ENCODE assay signal across 27 mouse cellular contexts in genomic region chr6:54944551-54944950, GRCm38 (mm10). TPM values are rescaled to one million over a fixed set of nuclear protein-coding genes. Genes with fewer than 3 reads are reported as not detected.
A peak's percentile ranks its signal among the peaks of the same experiment; 100 is the strongest.
DNase-seq lines count a peak whose midpoint lies in the region; ATAC-seq and TF ChIP-seq lines count a peak whose summit lies in the region.
"Had no signal": no experiment of that assay in that cellular context is flagged by ENCODE, and none has a peak within 500 bp of the region (broad histone marks: within the 10 kb centered on the region; RNA-seq: fewer than 3 reads in every experiment).

No protein-coding gene starts in this region.

- WGBS in heart, embryonic 14.5 days: 79% methylated on average over 16 of the region's 16 CpGs
- 77% methylated on average over 16 of the region's 16 CpGs for WGBS in limb, embryonic 12.5 days

- peaks cover 5 to 6% of the 10 kb centered on the region in 2 experiments; a peak in 2 of 4 replicates for H3K4me1 ChIP-seq in heart, embryonic 14.5 days (ENCODE audit: control insufficient read depth in 2 of 2, insufficient read depth in 2 of 2, low read length in 2 of 2)
- H3K4me1 ChIP-seq in E14TG2a.4 (replicated peaks; ENCODE audit: low read depth, low read length) (peaks cover 37% of the 10 kb centered on the region), ES-E14 (ENCODE audit: control insufficient read depth in 2 of 2, insufficient read depth in 2 of 2, low read length in 2 of 2, poor library complexity in 1 of 2) (peaks cover 0 to 6% of the 10 kb centered on the region in 2 experiments; a peak in 1 of 4 replicates)
- peaks cover 14% of the 10 kb centered on the region; the same call in 1 of the 2 replicates for H3K4me1 ChIP-seq in limb, embryonic 12.5 days (replicated peaks)
- H3K4me1 ChIP-seq: stomach, embryonic 15.5 days had no signal

- no peak overlapping the region for H3K9ac ChIP-seq in heart, embryonic 14.5 days (ENCODE audit: low read length)
- H3K9ac ChIP-seq in ES-E14 (ENCODE audit: insufficient read depth, low read depth, low read length, poor library complexity, severe bottlenecking): no peak overlapping the region
- no peak overlapping the region for H3K9ac ChIP-seq in limb, embryonic 12.5 days (replicated peaks)
- H3K9ac ChIP-seq: embryonic facial prominence, embryonic 15.5 days; forebrain, embryonic 13.5 days; hindbrain, embryonic 15.5 days; liver, embryonic 12.5 days; liver, postnatal 0 days; midbrain, embryonic 13.5 days; stomach, embryonic 15.5 days had no signal

- no peak for DNase-seq in heart, adult 9 months (ENCODE audit: low spot score in 2 of 2)
- no peak for DNase-seq in ES-E14 (ENCODE audit: low read depth, low spot score)
- DNase-seq in c-Kit-positive CD71-positive TER-119-positive erythroid progenitor cells, embryonic 14.5 days (ENCODE audit: low spot score): no peak
- DNase-seq in thymus, postnatal 36 days: no peak
- DNase-seq: adrenal gland, postnatal 14 days; cerebellum, adult 18-20 months; cerebellum, postnatal 14 days; gastrocnemius, postnatal 14 days; heart, postnatal 4 days; kidney, adult 2 months; kidney, postnatal 36 days; liver, postnatal 0 days; lung, postnatal 10 days; right cerebral cortex, postnatal 25 days had no signal

- no peak overlapping the region for H3K27ac ChIP-seq in heart, embryonic 14.5 days (replicated peaks in 1 of 2; ENCODE audit: control insufficient read depth in 1 of 2, insufficient read depth in 1 of 2, low read depth in 2 of 2, low read length in 2 of 2)
- H3K27ac ChIP-seq in ES-E14 (ENCODE audit: insufficient read depth, low read depth, low read length, poor library complexity, severe bottlenecking): no peak overlapping the region
- H3K27ac ChIP-seq in limb, embryonic 12.5 days: peak overlapping the region; percentile 23
- H3K27ac ChIP-seq: embryonic facial prominence, embryonic 15.5 days; forebrain, embryonic 13.5 days; hindbrain, embryonic 15.5 days; liver, embryonic 12.5 days; macrophage; midbrain, embryonic 13.5 days; stomach, embryonic 15.5 days had no signal

- ATAC-seq in heart, embryonic 14.5 days (ENCODE audit: insufficient number of reproducible peaks, insufficient read depth, low FRiP score, low read depth): no peak
- 0 out of 2 replicates have a peak, but pooled peaks have one; percentile 10 for ATAC-seq in limb, embryonic 12.5 days (ENCODE audit: insufficient number of reproducible peaks, insufficient read depth, low FRiP score, low TSS enrichment, low read depth)
- ATAC-seq: CD4-positive, CD25-positive, alpha-beta regulatory T cell, adult 4 months; inflammation-experienced regulatory T-cells, adult 6 months; liver, embryonic 12.5 days; liver, postnatal 0 days had no signal

- H3K4me2 ChIP-seq in heart, embryonic 14.5 days (ENCODE audit: low read length): 0 out of 2 replicates have a peak overlapping the region, but pooled peaks have one; percentile 30
- H3K4me2 ChIP-seq in limb, embryonic 12.5 days: no peak overlapping the region; the same call in 1 of the 2 replicates
- H3K4me2 ChIP-seq: embryonic facial prominence, embryonic 15.5 days; liver, embryonic 12.5 days; stomach, embryonic 15.5 days had no signal

- no peaks in the 10 kb centered on the region for H3K9me3 ChIP-seq in heart, embryonic 14.5 days (ENCODE audit: control insufficient read depth, low read length)
- peaks cover 10% of the 10 kb centered on the region for H3K9me3 ChIP-seq in E14TG2a.4 (ENCODE audit: low read length)
- no peaks in the 10 kb centered on the region for H3K9me3 ChIP-seq in ES-E14 (ENCODE audit: control insufficient read depth, insufficient read depth, low read depth, low read length)
- H3K9me3 ChIP-seq in limb, embryonic 12.5 days: no peaks in the 10 kb centered on the region
- H3K9me3 ChIP-seq: embryonic facial prominence, embryonic 15.5 days; forebrain, embryonic 13.5 days; G1E; hindbrain, embryonic 15.5 days; liver, embryonic 12.5 days; midbrain, embryonic 13.5 days; stomach, embryonic 15.5 days had no signal

- peaks cover 23% of the 10 kb centered on the region for H3K27me3 ChIP-seq in heart, embryonic 14.5 days (ENCODE audit: control insufficient read depth, insufficient read depth, low read length)
- peaks cover 65% of the 10 kb centered on the region for H3K27me3 ChIP-seq in E14TG2a.4 (ENCODE audit: insufficient read depth, low read length)
- peaks cover 35% of the 10 kb centered on the region for H3K27me3 ChIP-seq in limb, embryonic 12.5 days

- H3K4me3 ChIP-seq in heart, embryonic 14.5 days (ENCODE audit: control insufficient read depth in 1 of 2, insufficient read depth in 1 of 2, low read depth in 1 of 2, low read length in 2 of 2): no peak overlapping the region
- peak overlapping the region; percentile 70 for H3K4me3 ChIP-seq in E14TG2a.4 (replicated peaks; ENCODE audit: low read length)
- H3K4me3 ChIP-seq in ES-E14 (ENCODE audit: insufficient read depth in 1 of 2, low read depth in 1 of 2, low read length in 2 of 2, poor library complexity in 1 of 2, severe bottlenecking in 1 of 2): peak overlapping the region in 1 of 2 experiments; percentile 44; a peak in 1 of 4 replicates
- no peak overlapping the region for H3K4me3 ChIP-seq in limb, embryonic 12.5 days (replicated peaks)
- H3K4me3 ChIP-seq: embryonic facial prominence, embryonic 15.5 days; forebrain, embryonic 13.5 days; hindbrain, embryonic 15.5 days; liver, embryonic 12.5 days; midbrain, embryonic 13.5 days; stomach, embryonic 15.5 days had no signal

- TF ChIP-seq CTCF in E14TG2a.4 (conservative IDR thresholded peaks at IDR 0.05; ENCODE audit: low read length): no peak

- in situ Hi-C loops in ES-E14 (cut with MboI; ENCODE audit: low sequenced_read_pairs in 2 of 2, unreplicated experiment in 2 of 2): no loop called here

- H3K36me3 ChIP-seq in heart, embryonic 14.5 days (ENCODE audit: control insufficient read depth, insufficient read depth, low read length): no peaks in the 10 kb centered on the region
- no peaks in the 10 kb centered on the region for H3K36me3 ChIP-seq in E14TG2a.4 (ENCODE audit: insufficient read depth, low read length)
- H3K36me3 ChIP-seq in ES-E14 (ENCODE audit: control insufficient read depth, insufficient read depth, low read length, poor library complexity, severe bottlenecking): no peaks in the 10 kb centered on the region
- no peaks in the 10 kb centered on the region for H3K36me3 ChIP-seq in limb, embryonic 12.5 days
- H3K36me3 ChIP-seq: G1E; hindbrain, embryonic 15.5 days; liver, embryonic 12.5 days; midbrain, embryonic 13.5 days; stomach, embryonic 15.5 days had no signal

TF ChIP-seq in ES-E14, 5 proteins besides CTCF, POLR2A, EP300 and RAD21:
- TF ChIP-seq ZC3H11A (IDR thresholded peaks at IDR 0.05; ENCODE audit: borderline replicate concordance, low read depth, low read length): no peak
- peak; percentile 32; the same call in 1 of the 2 replicates for TF ChIP-seq MAFK (IDR thresholded peaks at IDR 0.05; ENCODE audit: insufficient read depth, low read depth, low read length)
- no peak for TF ChIP-seq HCFC1 (IDR thresholded peaks at IDR 0.05; ENCODE audit: borderline replicate concordance, insufficient read depth, low read length)

RNA-seq across cellular contexts. Expression of gene Nod1, which starts 27.9 kb away (rescaled TPM):
- polyA plus RNA-seq in heart, embryonic 14.5 days (2014; fragmentation: Nextera tagmentation; extraction: Ambion mirVana): 4.6 and 4.9 TPM in 2 replicates
- total RNA-seq in ES-E14 (2012; rRNA removed): 1.3 and 1.6 TPM in 2 replicates
- 3.6 and 3.8 TPM in 2 replicates for polyA plus RNA-seq in limb, embryonic 12.5 days (2016; fragmentation: Nextera tagmentation; extraction: Ambion mirVana)

RNA-seq across cellular contexts. Expression of gene Ggct, which starts 48.2 kb away (rescaled TPM):
- polyA plus RNA-seq in heart, embryonic 14.5 days (2014; fragmentation: Nextera tagmentation; extraction: Ambion mirVana): 6.6 and 6.8 TPM in 2 replicates
- 17.1 and 25.4 TPM in 2 replicates for total RNA-seq in ES-E14 (2012; rRNA removed)
- 8.0 and 10.6 TPM in 2 replicates for polyA plus RNA-seq in limb, embryonic 12.5 days (2016; fragmentation: Nextera tagmentation; extraction: Ambion mirVana)
